Mouse (Mus musculus) E14TG2a.4 (cell line): ENCODE measurements around the gene Fbxo9.

Experiments used
- CTCF ChIP-seq: conservative IDR thresholded peaks from 2 replicates; pipeline ENCODE4 v1.5.1; 2014; ENCODE audit warnings: low read length
- NANOG ChIP-seq: IDR thresholded peaks from 2 replicates; pipeline ENCODE4 v1.6.1; 2014; ENCODE audit warnings: borderline replicate concordance, low read length, mixed read lengths
- POU5F1 ChIP-seq: IDR thresholded peaks from 2 replicates; pipeline ENCODE4 v1.6.1; 2014; ENCODE audit warnings: low read length, borderline replicate concordance

DNA sequence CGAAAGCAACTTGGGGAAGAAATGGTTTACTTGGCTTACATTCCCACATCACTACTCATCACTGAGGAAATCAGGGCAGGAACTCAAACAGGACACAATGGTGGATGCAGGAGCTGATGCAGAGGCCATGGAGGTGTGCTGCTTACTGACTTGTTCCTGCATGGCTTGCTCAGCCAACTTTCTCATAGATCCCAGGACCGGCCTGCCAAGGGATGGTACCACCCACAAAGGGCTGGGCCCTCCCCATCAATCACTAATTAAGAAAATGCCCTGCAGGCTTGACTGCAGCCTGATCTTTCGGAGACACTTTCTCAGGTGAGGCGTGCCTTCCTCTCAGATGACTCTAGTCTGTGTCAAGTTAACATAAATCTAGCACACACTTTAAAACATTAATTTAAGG, 2.0 kb downstream of the Fbxo9 start:
- TF ChIP-seq CTCF, result no peak
- no peak for TF ChIP-seq POU5F1
- TF ChIP-seq NANOG, result no peak
